Mouse (Mus musculus): ENCODE results near the gene Hmg20b.

DNA sequence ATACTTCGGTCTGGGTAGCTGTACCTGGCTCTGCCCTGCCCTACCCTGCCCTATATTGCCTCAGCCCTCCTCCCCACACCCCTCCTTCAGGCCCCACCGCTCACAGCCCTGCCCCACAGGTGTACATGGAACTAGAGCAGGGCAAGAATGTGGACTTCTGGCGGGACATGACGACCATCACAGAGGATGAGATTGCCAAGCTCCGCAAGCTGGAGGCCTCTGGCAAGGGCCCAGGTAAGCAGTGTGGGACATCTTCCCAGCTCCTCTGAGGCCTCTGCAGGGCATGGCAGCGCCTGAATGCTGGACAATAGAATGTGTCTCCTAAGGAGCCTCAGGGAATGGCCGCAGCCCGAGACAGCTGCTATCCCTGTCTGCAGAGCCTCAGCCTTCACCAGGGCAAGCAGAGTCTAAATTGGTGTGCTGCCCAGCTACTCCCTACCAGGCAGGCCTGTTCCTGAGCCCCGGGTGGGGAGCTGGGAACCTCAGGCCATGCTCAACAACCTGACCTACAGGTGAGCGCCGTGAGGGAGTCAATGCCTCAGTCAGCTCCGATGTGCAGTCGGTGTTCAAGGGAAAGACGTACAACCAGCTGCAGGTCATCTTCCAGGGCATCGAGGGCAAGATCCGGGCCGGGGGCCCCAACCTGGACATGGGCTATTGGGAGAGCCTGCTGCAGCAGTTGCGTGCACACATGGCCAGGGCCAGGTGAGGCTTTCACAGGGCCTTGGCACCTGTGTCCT, 26.3 kb downstream of the Hmg20b start:
- TF ChIP-seq EP300 (optimal IDR thresholded peaks at IDR 0.05), result no peak
- TF ChIP-seq CTCF (IDR thresholded peaks at IDR 0.05; ENCODE audit: low read depth), result no peak
